Mouse (Mus musculus) spleen, adult 2 months (tissue): ENCODE results near the gene Dpp6.

Experiments
- CTCF ChIP-seq: fragments of 200-500 bp; IDR thresholded peaks from 2 replicates; pipeline ENCODE4 v1.5.1; 2011; ENCODE audit warnings: mild to moderate bottlenecking, inconsistent platforms; ENCODE audit not compliant: insufficient read depth, insufficient read length, insufficient replicate concordance; ENCODE audit errors: extremely low read depth
- POLR2A ChIP-seq: fragments of 200-500 bp; IDR thresholded peaks from 2 replicates; pipeline ENCODE4 v1.6.1; 2011; ENCODE audit warnings: low read depth, low read length, inconsistent platforms

DNA sequence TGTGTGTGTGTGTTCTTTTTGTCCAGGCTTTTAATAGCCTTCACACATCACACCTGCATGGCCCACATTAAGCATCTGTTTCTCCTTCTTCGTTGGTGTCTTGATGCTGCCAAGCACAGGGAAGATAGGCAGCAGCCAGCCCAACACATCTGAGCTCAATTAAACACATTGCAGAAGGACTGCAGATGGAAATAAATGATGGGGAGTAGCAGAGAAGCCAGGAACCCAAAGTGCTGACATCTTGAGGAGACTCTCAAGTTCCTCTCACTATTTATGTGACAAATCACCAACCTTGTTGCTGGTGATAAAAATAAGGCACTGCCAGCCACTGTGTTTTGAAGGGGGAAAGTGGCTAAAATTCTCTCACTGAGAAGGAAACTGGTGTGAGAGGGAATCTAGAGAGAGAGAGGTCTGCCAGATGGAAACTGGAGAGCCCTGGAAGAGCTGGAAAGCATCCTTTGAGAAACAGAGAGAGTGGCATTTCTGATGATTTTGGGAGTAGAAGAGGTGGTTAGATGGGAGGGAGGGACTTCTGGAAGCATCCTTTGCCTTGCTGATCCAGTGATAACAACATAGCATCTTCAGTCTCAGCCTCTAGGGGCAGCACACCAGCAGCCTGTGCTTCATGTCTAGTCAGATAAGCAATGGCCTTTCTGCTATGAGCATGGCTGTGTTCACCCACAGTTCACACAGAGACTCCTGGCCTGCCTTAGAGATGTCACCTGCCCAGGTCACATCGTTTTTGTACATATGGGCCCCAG is 383.8 kb downstream of the Dpp6 start:
- no peak for TF ChIP-seq POLR2A
- no peak for TF ChIP-seq CTCF
